Mouse (Mus musculus): Measurements from ENCODE around the gene Gm10320. TPM values are rescaled to one million over a fixed set of nuclear protein-coding genes. Genes with fewer than 3 reads are reported as not detected.

Gene Gm10320
- polyA plus RNA-seq, 1 experiment from 2014 or later: 0.79 TPM

Other genes starting within 250 kb of the Gm10320 start
- gene Utp15, start 229.0 kb downstream of the Gm10320 start, polyA plus RNA-seq (2015; fragmentation: Nextera tagmentation; extraction: Ambion mirVana): 12.5 and 16.0 TPM in 2 replicates
- 15.4 and 17.0 TPM in 2 replicates for gene Ankra2, start 228.9 kb downstream of the Gm10320 start, polyA plus RNA-seq (2015; fragmentation: Nextera tagmentation; extraction: Ambion mirVana)
- gene Gm21976, start 212.1 kb downstream of the Gm10320 start, polyA plus RNA-seq (2015; fragmentation: Nextera tagmentation; extraction: Ambion mirVana): not detected in 2 replicates
- 353 and 399 TPM in 2 replicates for gene Btf3, start 175.0 kb downstream of the Gm10320 start, polyA plus RNA-seq (2015; fragmentation: Nextera tagmentation; extraction: Ambion mirVana)
- 0.05 TPM in 1 of 2 replicates, not detected in the other for gene Foxd1, start 137.8 kb downstream of the Gm10320 start, polyA plus RNA-seq (2015; fragmentation: Nextera tagmentation; extraction: Ambion mirVana)
- not detected in 2 replicates for gene Tmem174, start 145.4 kb upstream of the Gm10320 start, polyA plus RNA-seq (2015; fragmentation: Nextera tagmentation; extraction: Ambion mirVana)
- 1.6 TPM in 2 replicates for gene Tmem171, start 202.8 kb upstream of the Gm10320 start, polyA plus RNA-seq (2015; fragmentation: Nextera tagmentation; extraction: Ambion mirVana)

Data from heart, embryonic 15.5 days (tissue).